Comparison of ENCODE assay signal across 8 mouse cellular contexts in the genomic region with DNA sequence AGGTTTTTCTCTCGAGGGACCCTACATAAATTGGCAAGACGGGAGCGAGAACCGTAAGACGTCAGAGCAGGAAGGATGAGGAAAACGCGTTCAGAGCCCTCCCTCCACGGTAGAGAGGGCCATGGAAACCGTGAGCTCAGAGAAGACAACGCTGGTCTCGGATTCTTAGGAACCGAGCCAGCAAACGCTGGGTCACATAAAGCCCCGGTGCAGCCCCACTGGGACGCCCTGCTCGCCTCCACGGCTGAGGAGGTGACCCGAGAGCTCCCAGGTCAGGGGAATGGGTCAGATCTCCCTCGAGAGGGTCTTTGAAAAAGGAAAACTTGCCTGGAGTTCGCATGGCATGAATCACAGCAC. TPM values are rescaled to one million over a fixed set of nuclear protein-coding genes. Genes with fewer than 3 reads are reported as not detected.
DNase-seq lines count a peak whose midpoint lies in the region; ATAC-seq lines count a peak whose summit lies in the region.

No protein-coding gene starts in this region.

- no peak for DNase-seq in kidney, adult 9 months
- DNase-seq in gastrocnemius, postnatal 25 days: peak; percentile 21
- DNase-seq in liver, embryonic 11.5 days (ENCODE audit: low spot score): no peak
- no peak for DNase-seq in layer of hippocampus, adult 9-11 months
- DNase-seq in left cerebral cortex, postnatal 25 days (ENCODE audit: low spot score in 2 of 2): no peak

- peak; percentile 23; the same call in 1 of the 2 replicates for ATAC-seq in kidney, embryonic 15.5 days (replicated peaks; ENCODE audit: low FRiP score)
- ATAC-seq in liver, embryonic 11.5 days (replicated peaks; ENCODE audit: low FRiP score): peak; percentile 54
- ATAC-seq in stomach, embryonic 14.5 days (ENCODE audit: insufficient number of reproducible peaks, insufficient read depth, low FRiP score, low read depth): peak; percentile 38; the same call in 1 of the 2 replicates

- no peaks in the 10 kb centered on the region; the same call in 1 of the 2 replicates for H3K27me3 ChIP-seq in kidney, embryonic 15.5 days
- H3K27me3 ChIP-seq in liver, embryonic 11.5 days (replicated peaks; ENCODE audit: control insufficient read depth, insufficient read depth, low read length): no peaks in the 10 kb centered on the region; the same call in 1 of the 2 replicates
- H3K27me3 ChIP-seq in stomach, embryonic 14.5 days (ENCODE audit: control insufficient read depth, insufficient read depth, low read length): no peaks in the 10 kb centered on the region

- H3K4me2 ChIP-seq in kidney, embryonic 15.5 days: peak overlapping the region; percentile 79
- peak overlapping the region; percentile 73 for H3K4me2 ChIP-seq in liver, embryonic 11.5 days
- H3K4me2 ChIP-seq in stomach, embryonic 14.5 days (replicated peaks; ENCODE audit: low read depth, low read length): peak overlapping the region; percentile 85

- H3K36me3 ChIP-seq in kidney, embryonic 15.5 days: peaks cover 20% of the 10 kb centered on the region
- peaks cover 7% of the 10 kb centered on the region for H3K36me3 ChIP-seq in liver, embryonic 11.5 days (ENCODE audit: control insufficient read depth, insufficient read depth, low read length)
- H3K36me3 ChIP-seq in stomach, embryonic 14.5 days (ENCODE audit: control insufficient read depth, insufficient read depth, low read length): peaks cover 16% of the 10 kb centered on the region

- H3K4me1 ChIP-seq in kidney, embryonic 15.5 days: peaks cover 27% of the 10 kb centered on the region
- H3K4me1 ChIP-seq in brown adipose tissue, adult 24 weeks (ENCODE audit: control insufficient read depth, insufficient read depth, insufficient read length, low read length): no peaks in the 10 kb centered on the region
- H3K4me1 ChIP-seq in liver, embryonic 11.5 days (replicated peaks; ENCODE audit: control insufficient read depth, insufficient read depth, low read length): peaks cover 2% of the 10 kb centered on the region; the same call in 1 of the 2 replicates
- 0 out of 2 replicates have a peak, but pooled peaks cover 3% of the 10 kb centered on the region for H3K4me1 ChIP-seq in stomach, embryonic 14.5 days (ENCODE audit: control insufficient read depth, insufficient read depth, low read length)

- H3K9me3 ChIP-seq in kidney, embryonic 15.5 days (replicated peaks): no peaks in the 10 kb centered on the region
- no peaks in the 10 kb centered on the region for H3K9me3 ChIP-seq in liver, embryonic 11.5 days (ENCODE audit: control insufficient read depth, low read length)
- no peaks in the 10 kb centered on the region for H3K9me3 ChIP-seq in stomach, embryonic 14.5 days (ENCODE audit: control insufficient read depth, low read depth, low read length)

- intact Hi-C loops in left cerebral cortex, postnatal 25 days (cut with DNase I): loop anchor here (2.0 kb wide), 1 partner anchor 330 kb away; no protein-coding TSS in a partner anchor

- H3K9ac ChIP-seq in kidney, embryonic 15.5 days: peak overlapping the region; percentile 67
- peak overlapping the region; percentile 77 for H3K9ac ChIP-seq in liver, embryonic 11.5 days (ENCODE audit: low read depth, low read length)
- peak overlapping the region; percentile 58 for H3K9ac ChIP-seq in stomach, embryonic 14.5 days (replicated peaks; ENCODE audit: low read depth, low read length)

- peak overlapping the region; percentile 66 for H3K4me3 ChIP-seq in kidney, embryonic 15.5 days (replicated peaks)
- H3K4me3 ChIP-seq in brown adipose tissue, adult 24 weeks (ENCODE audit: insufficient read depth, low read depth, low read length): peak overlapping the region; percentile 93
- H3K4me3 ChIP-seq in liver, embryonic 11.5 days (ENCODE audit: low read depth, low read length): peak overlapping the region; percentile 84
- peak overlapping the region; percentile 83 for H3K4me3 ChIP-seq in stomach, embryonic 14.5 days (ENCODE audit: low read depth, low read length)

- under 1% methylated on average over 20 of the region's 20 CpGs for WGBS in kidney, embryonic 15.5 days
- under 1% methylated on average over 20 of the region's 20 CpGs for WGBS in liver, embryonic 11.5 days
- under 1% methylated on average over 20 of the region's 20 CpGs for WGBS in stomach, embryonic 14.5 days

- peak overlapping the region; percentile 38 for H3K27ac ChIP-seq in kidney, embryonic 15.5 days
- H3K27ac ChIP-seq in brown adipose tissue, adult 24 weeks (replicated peaks; ENCODE audit: low read depth, low read length): 0 out of 2 replicates have a peak overlapping the region, but pooled peaks have one; percentile 52
- 0 out of 2 replicates have a peak overlapping the region, but pooled peaks have one; percentile 35 for H3K27ac ChIP-seq in liver, embryonic 11.5 days (ENCODE audit: low read depth, low read length)
- H3K27ac ChIP-seq in stomach, embryonic 14.5 days (ENCODE audit: low read length): peak overlapping the region; percentile 33

RNA-seq across cellular contexts. Expression of a gene that starts 0.4 kb away (rescaled TPM):
- polyA plus RNA-seq in kidney, embryonic 15.5 days (2015; fragmentation: Nextera tagmentation; extraction: Ambion mirVana): 80.3 and 83.1 TPM in 2 replicates
- polyA plus RNA-seq in brown adipose tissue, adult 24 weeks (2012; ENCODE audit: insufficient read depth, insufficient read length, missing spikeins): 81.5 and 85.6 TPM in 2 replicates
- total RNA-seq in gastrocnemius, postnatal 25 days (2021): 10 to 100 TPM; 31.9 to 33.5 TPM
- 105 and 114 TPM in 2 replicates for polyA plus RNA-seq in liver, embryonic 11.5 days (2014; fragmentation: Nextera tagmentation; extraction: Ambion mirVana)
- polyA plus RNA-seq in stomach, embryonic 14.5 days (2014; fragmentation: Nextera tagmentation; extraction: Ambion mirVana): 70.3 and 72.3 TPM in 2 replicates
- total RNA-seq in left cerebral cortex, postnatal 25 days (2021): 10 to 100 TPM; 30.0 to 36.1 TPM

RNA-seq across cellular contexts. Expression of a gene that starts 16.1 kb away (rescaled TPM):
- 1.9 and 2.3 TPM in 2 replicates for polyA plus RNA-seq in kidney, embryonic 15.5 days (2015; fragmentation: Nextera tagmentation; extraction: Ambion mirVana)
- polyA plus RNA-seq in brown adipose tissue, adult 24 weeks (2012; ENCODE audit: insufficient read depth, insufficient read length, missing spikeins): not detected in 2 replicates
- total RNA-seq in gastrocnemius, postnatal 25 days (2021): under 1 TPM; 0.32 to 0.43 TPM
- 0.43 and 0.60 TPM in 2 replicates for polyA plus RNA-seq in liver, embryonic 11.5 days (2014; fragmentation: Nextera tagmentation; extraction: Ambion mirVana)
- 0.25 and 0.31 TPM in 2 replicates for polyA plus RNA-seq in stomach, embryonic 14.5 days (2014; fragmentation: Nextera tagmentation; extraction: Ambion mirVana)
- total RNA-seq in left cerebral cortex, postnatal 25 days (2021): 1 to 10 TPM; 1.3 TPM

RNA-seq across cellular contexts. Expression of a gene that starts 31.3 kb away (rescaled TPM):
- 1.6 and 2.6 TPM in 2 replicates for polyA plus RNA-seq in kidney, embryonic 15.5 days (2015; fragmentation: Nextera tagmentation; extraction: Ambion mirVana)
- not detected in 2 replicates for polyA plus RNA-seq in brown adipose tissue, adult 24 weeks (2012; ENCODE audit: insufficient read depth, insufficient read length, missing spikeins)
- under 1 TPM in 1 of 2 experiments, not detected in 1; 0.43 TPM for total RNA-seq in gastrocnemius, postnatal 25 days (2021)
- polyA plus RNA-seq in liver, embryonic 11.5 days (2014; fragmentation: Nextera tagmentation; extraction: Ambion mirVana): 1.0 and 1.6 TPM in 2 replicates
- polyA plus RNA-seq in stomach, embryonic 14.5 days (2014; fragmentation: Nextera tagmentation; extraction: Ambion mirVana): 2.7 and 6.0 TPM in 2 replicates
- total RNA-seq in left cerebral cortex, postnatal 25 days (2021): not detected
